ENCODE assay signal across 9 mouse cellular contexts in the genomic region with DNA sequence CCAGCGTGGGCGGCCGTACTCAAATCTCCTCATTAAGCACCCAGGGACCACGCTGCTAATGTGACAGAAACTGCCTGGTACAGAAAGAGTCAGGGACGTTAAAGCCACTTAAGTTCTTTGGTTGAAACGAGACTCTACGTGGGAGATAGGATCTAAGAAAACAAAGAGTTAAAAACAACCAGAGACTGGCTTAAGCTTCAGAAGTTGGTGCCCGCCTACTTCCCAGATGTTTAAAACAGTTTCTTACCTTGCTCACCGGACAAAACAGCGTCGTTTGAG. TPM values are rescaled to one million over a fixed set of nuclear protein-coding genes. Genes with fewer than 3 reads are reported as not detected.
DNase-seq lines count a peak whose midpoint lies in the region; ATAC-seq and TF ChIP-seq lines count a peak whose summit lies in the region.
"Had no signal": no experiment of that assay in that cellular context is flagged by ENCODE, and none has a peak within 500 bp of the region (broad histone marks: within the 10 kb centered on the region; RNA-seq: fewer than 3 reads in every experiment).

No protein-coding gene starts in this region.

- peak overlapping the region; percentile 67; the same call in 1 of the 2 replicates for H3K27ac ChIP-seq in kidney, adult 2 months (ENCODE audit: insufficient read depth, low read depth, low read length)
- no peak overlapping the region for H3K27ac ChIP-seq in hindbrain, embryonic 13.5 days
- H3K27ac ChIP-seq in midbrain, embryonic 12.5 days (replicated peaks): no peak overlapping the region

- H3K27me3 ChIP-seq in kidney, adult 2 months (replicated peaks; ENCODE audit: control insufficient read depth, insufficient read depth, low read length): no peaks in the 10 kb centered on the region
- H3K27me3 ChIP-seq in hindbrain, embryonic 13.5 days: no peaks in the 10 kb centered on the region
- no peaks in the 10 kb centered on the region for H3K27me3 ChIP-seq in midbrain, embryonic 12.5 days

- no peak for ATAC-seq in hindbrain, embryonic 13.5 days (ENCODE audit: low FRiP score)
- ATAC-seq in midbrain, embryonic 12.5 days (ENCODE audit: low FRiP score, low read depth): no peak
- ATAC-seq in frontal cortex, adult (ENCODE audit: low TSS enrichment): no peak

- H3K9ac ChIP-seq in hindbrain, embryonic 13.5 days: no peak overlapping the region
- H3K9ac ChIP-seq in midbrain, embryonic 12.5 days (replicated peaks): no peak overlapping the region

- DNase-seq in kidney, adult 2 months: no peak
- no peak for DNase-seq in kidney, postnatal 4 days
- peak; percentile 45 for DNase-seq in Muller cell, postnatal 12 days (ENCODE audit: inconsistent ontology term)
- DNase-seq in cerebellum, postnatal 4 days (ENCODE audit: low spot score in 2 of 2): no peak
- DNase-seq in frontal cortex, postnatal 14 days (ENCODE audit: low spot score in 2 of 2): no peak
- DNase-seq: left cerebral cortex, postnatal 4 days had no signal

- TF ChIP-seq CTCF in kidney, adult 2 months (conservative IDR thresholded peaks at IDR 0.05; ENCODE audit: insufficient read depth, insufficient read length, low read depth, low read length): no peak

- H3K4me1 ChIP-seq in kidney, adult 2 months (ENCODE audit: control insufficient read depth, insufficient read depth, low read length): no peaks in the 10 kb centered on the region; the same call in 1 of the 2 replicates
- H3K4me1 ChIP-seq in hindbrain, embryonic 13.5 days (replicated peaks): no peaks in the 10 kb centered on the region
- H3K4me1 ChIP-seq in midbrain, embryonic 12.5 days: no peaks in the 10 kb centered on the region

- WGBS in kidney, adult 2 months: under 1% methylated on average over 11 of the region's 11 CpGs
- 60% methylated on average over 11 of the region's 11 CpGs for WGBS in hindbrain, embryonic 13.5 days
- whole genome bisulfite sequencing in midbrain, embryonic 12.5 days: 41% methylated on average over 11 of the region's 11 CpGs

- H3K36me3 ChIP-seq in kidney, adult 2 months (ENCODE audit: control insufficient read depth, insufficient read depth, low read length): no peaks in the 10 kb centered on the region
- no peaks in the 10 kb centered on the region for H3K36me3 ChIP-seq in hindbrain, embryonic 13.5 days
- no peaks in the 10 kb centered on the region for H3K36me3 ChIP-seq in midbrain, embryonic 12.5 days

- no peaks in the 10 kb centered on the region for H3K9me3 ChIP-seq in hindbrain, embryonic 13.5 days
- H3K9me3 ChIP-seq in midbrain, embryonic 12.5 days: no peaks in the 10 kb centered on the region

- H3K4me3 ChIP-seq in kidney, adult 2 months (ENCODE audit: insufficient read depth, low read depth, low read length): peak overlapping the region; percentile 66
- H3K4me3 ChIP-seq in hindbrain, embryonic 13.5 days: peak overlapping the region; percentile 7; the same call in 1 of the 2 replicates
- 0 out of 2 replicates have a peak overlapping the region, but pooled peaks have one; percentile 13 for H3K4me3 ChIP-seq in midbrain, embryonic 12.5 days

- H3K4me2 ChIP-seq in hindbrain, embryonic 13.5 days: peak overlapping the region; percentile 32
- H3K4me2 ChIP-seq in midbrain, embryonic 12.5 days (replicated peaks): 0 out of 2 replicates have a peak overlapping the region, but pooled peaks have one; percentile 15

- TF ChIP-seq POLR2A in kidney, adult 2 months (IDR thresholded peaks at IDR 0.05; ENCODE audit: low read depth, low read length): no peak

RNA-seq across cellular contexts. Expression of gene Ccrl2, which starts 0.9 kb away (rescaled TPM):
- 11.1 and 13.8 TPM in 2 replicates for polyA plus RNA-seq in kidney, adult 2 months (2012; rRNA removed)
- 0.91 and 1.3 TPM in 2 replicates for polyA plus RNA-seq in hindbrain, embryonic 13.5 days (2015; fragmentation: Nextera tagmentation; extraction: Ambion mirVana)
- polyA plus RNA-seq in midbrain, embryonic 12.5 days (2016; fragmentation: Nextera tagmentation; extraction: Ambion mirVana): 1.3 and 1.5 TPM in 2 replicates

RNA-seq across cellular contexts. Expression of gene Ltf, which starts 37.4 kb away (rescaled TPM):
- 0.39 and 0.63 TPM in 2 replicates for polyA plus RNA-seq in kidney, adult 2 months (2012; rRNA removed)
- 1.4 and 2.6 TPM in 2 replicates for polyA plus RNA-seq in hindbrain, embryonic 13.5 days (2015; fragmentation: Nextera tagmentation; extraction: Ambion mirVana)
- 1.1 and 1.8 TPM in 2 replicates for polyA plus RNA-seq in midbrain, embryonic 12.5 days (2016; fragmentation: Nextera tagmentation; extraction: Ambion mirVana)

Comparison
In these comparisons a context has a peak if more than half of its experiments do, and no peak if none do; other contexts are left out.
1. H3K4me3 ChIP-seq: peak in every context shown above with its lines; median percentile 66 in kidney, adult 2 months; 13 in midbrain, embryonic 12.5 days; 7 in hindbrain, embryonic 13.5 days.